In genomic region chr9:118541851-118542250, GRCm38 (mm10) we compare ENCODE assay signal across 25 mouse cellular contexts.
"Had no signal": no experiment of that assay in that cellular context is flagged by ENCODE, and none has a peak within 500 bp of the region (broad histone marks: within the 10 kb centered on the region; RNA-seq: fewer than 3 reads in every experiment).

No protein-coding gene starts in this region.

- H3K27ac ChIP-seq: embryonic facial prominence, embryonic 10.5 days; embryonic facial prominence, embryonic 12.5 days; embryonic facial prominence, embryonic 13.5 days; embryonic facial prominence, embryonic 15.5 days; forebrain, embryonic 10.5 days; forebrain, embryonic 12.5 days; forebrain, embryonic 13.5 days; forebrain, embryonic 15.5 days; gastrocnemius, adult 2 months; heart, adult 2 months had no signal

- H3K4me3 ChIP-seq: embryonic facial prominence, embryonic 10.5 days; embryonic facial prominence, embryonic 12.5 days; embryonic facial prominence, embryonic 13.5 days; embryonic facial prominence, embryonic 15.5 days; erythroblast, embryonic 14.5 days; forebrain, embryonic 10.5 days; forebrain, embryonic 12.5 days; forebrain, embryonic 13.5 days; forebrain, embryonic 15.5 days; gastrocnemius, adult 2 months; heart, adult 2 months had no signal

- DNase-seq: cerebellum, adult 2 months; cerebellum, adult 8-10 months; cerebellum, adult 9-10 months; cerebellum, adult 9-11 months; cerebellum, postnatal 10 days; cerebellum, postnatal 14 days; cerebellum, postnatal 25 days; cerebellum, postnatal 36 days; embryo, embryonic 11 days; forebrain, postnatal 0 days; gastrocnemius, adult 2 months; gastrocnemius, postnatal 10 days; gastrocnemius, postnatal 14 days; gastrocnemius, postnatal 25 days; gastrocnemius, postnatal 36 days; heart, adult 2 months had no signal

- H3K9me3 ChIP-seq: embryonic facial prominence, embryonic 10.5 days; embryonic facial prominence, embryonic 12.5 days; embryonic facial prominence, embryonic 13.5 days; embryonic facial prominence, embryonic 15.5 days; forebrain, embryonic 10.5 days; forebrain, embryonic 12.5 days; forebrain, embryonic 13.5 days; forebrain, embryonic 15.5 days had no signal

- H3K27me3 ChIP-seq: embryonic facial prominence, embryonic 12.5 days; embryonic facial prominence, embryonic 13.5 days; embryonic facial prominence, embryonic 15.5 days; forebrain, embryonic 12.5 days; forebrain, embryonic 13.5 days; forebrain, embryonic 15.5 days had no signal

- H3K4me1 ChIP-seq: embryonic facial prominence, embryonic 10.5 days; embryonic facial prominence, embryonic 12.5 days; embryonic facial prominence, embryonic 13.5 days; embryonic facial prominence, embryonic 15.5 days; forebrain, embryonic 10.5 days; forebrain, embryonic 12.5 days; forebrain, embryonic 15.5 days had no signal
